Mouse (Mus musculus) MEL (cell line): ENCODE results near the gene Il11ra1. TPM values are rescaled to one million over a fixed set of nuclear protein-coding genes. Genes with fewer than 3 reads are reported as not detected.

Experiments used
- DNase-seq: peaks from one replicate; pipeline ENCODE4 v3.0.0; 2011; ENCODE audit warnings: low read depth, low spot score
- H3K27ac ChIP-seq: 2 replicates; pipeline ENCODE4 v1.5.1; 2012; ENCODE audit warnings: low read depth, mild to moderate bottlenecking, control low read depth, low read length, moderate library complexity; ENCODE audit not compliant: control insufficient read depth
- H3K27me3 ChIP-seq, 2 experiments: fragments of 150-350 bp in 1 of 2; sonication (generic) in 1 of 2; 2 replicates each; pipeline ENCODE4 v1.6.1; 2012; ENCODE audit warnings: low read length in 2 of 2, mild to moderate bottlenecking in 2 of 2, improper control_type of control experiment in 1 of 2, moderate library complexity in 1 of 2; ENCODE audit not compliant: insufficient read depth in 2 of 2, control insufficient read depth in 1 of 2
- H3K36me3 ChIP-seq, 2 experiments: 2 replicates each; pipeline ENCODE4 v1.6.1; 2012 to 2014; ENCODE audit warnings: low read length in 2 of 2, improper control_type of control experiment in 1 of 2, inconsistent platforms in 1 of 2, mild to moderate bottlenecking in 1 of 2; ENCODE audit not compliant: insufficient read depth in 2 of 2, control insufficient read depth in 1 of 2
- H3K4me1 ChIP-seq, 2 experiments: fragments of 150-350 bp in 1 of 2; sonication (generic) in 1 of 2; 2 replicates each; pipeline ENCODE4 v1.6.1; 2012; ENCODE audit warnings: low read length in 2 of 2, improper control_type of control experiment in 1 of 2, mild to moderate bottlenecking in 1 of 2; ENCODE audit not compliant: insufficient read depth in 2 of 2, control insufficient read depth in 1 of 2
- H3K4me3 ChIP-seq, 2 experiments: fragments of 150-350 bp in 1 of 2; sonication (generic) in 1 of 2; 2 replicates each; pipeline ENCODE4 v1.5.1; 2012; ENCODE audit warnings: low read depth in 2 of 2, low read length in 2 of 2, mild to moderate bottlenecking in 2 of 2, moderate library complexity in 2 of 2, control low read depth in 1 of 2, improper control_type of control experiment in 1 of 2; ENCODE audit not compliant: control insufficient read depth in 1 of 2, insufficient read depth in 1 of 2
- H3K79me2 ChIP-seq: 2 replicates; pipeline ENCODE4 v1.6.1; 2012; ENCODE audit warnings: mild to moderate bottlenecking, low read length, moderate library complexity; ENCODE audit not compliant: control insufficient read depth, poor library complexity, insufficient read depth
- H3K9ac ChIP-seq: 2 replicates; pipeline ENCODE4 v1.6.1; 2012; ENCODE audit warnings: low read depth, mild to moderate bottlenecking, control low read depth, low read length, moderate library complexity; ENCODE audit not compliant: control insufficient read depth, poor library complexity, severe bottlenecking
- H3K9me3 ChIP-seq: fragments of 150-350 bp; sonication (generic); replicated peaks from 2 replicates; pipeline ENCODE4 v1.6.1; 2012; ENCODE audit warnings: mild to moderate bottlenecking, low read length, improper control_type of control experiment, moderate library complexity; ENCODE audit not compliant: insufficient read depth
- BHLHE40 ChIP-seq: IDR thresholded peaks from 2 replicates; pipeline ENCODE4 v1.6.1; 2012; ENCODE audit warnings: low read depth, mild to moderate bottlenecking, inconsistent platforms, low read length, improper control_type of control experiment, borderline replicate concordance
- CHD1 ChIP-seq: IDR thresholded peaks from 2 replicates; pipeline ENCODE4 v1.6.1; 2012; ENCODE audit warnings: low read depth, mild to moderate bottlenecking, inconsistent platforms, low read length, improper control_type of control experiment
- CHD2 ChIP-seq: IDR thresholded peaks from 2 replicates; pipeline ENCODE4 v1.6.1; 2011; ENCODE audit warnings: low read length, improper control_type of control experiment
- CTCF ChIP-seq, 3 experiments: IDR thresholded peaks in 2 of 3; conservative IDR thresholded peaks in 1 of 3; 2 replicates each; pipeline ENCODE4 v1.5.1; 2011 to 2012; ENCODE audit warnings: low read length in 3 of 3, low read depth in 2 of 3, mild to moderate bottlenecking in 2 of 3, improper control_type of control experiment in 1 of 3, inconsistent platforms in 1 of 3, mixed read lengths in 1 of 3, moderate library complexity in 1 of 3; ENCODE audit not compliant: control insufficient read depth in 1 of 3, insufficient read depth in 1 of 3, poor library complexity in 1 of 3, severe bottlenecking in 1 of 3
- E2F4 ChIP-seq: IDR thresholded peaks from 2 replicates; pipeline ENCODE4 v1.6.1; 2011; ENCODE audit warnings: low read depth, low read length, improper control_type of control experiment, borderline replicate concordance
- ELF1 ChIP-seq: IDR thresholded peaks from 2 replicates; pipeline ENCODE4 v1.6.1; 2014; ENCODE audit warnings: low read depth, mild to moderate bottlenecking, inconsistent platforms, low read length, improper control_type of control experiment, moderate library complexity
- EP300 ChIP-seq, 2 experiments: IDR thresholded peaks; 2 replicates each; pipeline ENCODE4 v1.6.1; 2011; ENCODE audit warnings: improper control_type of control experiment in 2 of 2, low read length in 2 of 2, low read depth in 1 of 2, mild to moderate bottlenecking in 1 of 2
- ETS1 ChIP-seq: IDR thresholded peaks from 2 replicates; pipeline ENCODE4 v1.6.1; 2012; ENCODE audit warnings: low read depth, mild to moderate bottlenecking, inconsistent platforms, low read length, improper control_type of control experiment, moderate library complexity
- GABPA ChIP-seq: IDR thresholded peaks from 2 replicates; pipeline ENCODE4 v1.6.1; 2012; ENCODE audit warnings: low read depth, mild to moderate bottlenecking, inconsistent platforms, low read length, improper control_type of control experiment, moderate library complexity
- GATA1 ChIP-seq: IDR thresholded peaks from 2 replicates; pipeline ENCODE4 v1.6.1; 2011; ENCODE audit warnings: low read depth, low read length, improper control_type of control experiment
- HCFC1 ChIP-seq: IDR thresholded peaks from 2 replicates; pipeline ENCODE4 v1.6.1; 2012; ENCODE audit warnings: low read depth, mild to moderate bottlenecking, inconsistent platforms, low read length, improper control_type of control experiment, moderate library complexity
- JUND ChIP-seq: IDR thresholded peaks from 2 replicates; pipeline ENCODE4 v1.6.1; 2011; ENCODE audit warnings: low read depth, mild to moderate bottlenecking, improper control_type of control experiment, low read length
- KAT2A ChIP-seq: conservative IDR thresholded peaks from 2 replicates; pipeline ENCODE4 v1.6.1; 2012; ENCODE audit warnings: low read depth, low read length, improper control_type of control experiment, inconsistent platforms
- MAFK ChIP-seq: IDR thresholded peaks from 2 replicates; pipeline ENCODE4 v1.6.1; 2011; ENCODE audit warnings: low read depth, mild to moderate bottlenecking, low read length, improper control_type of control experiment, borderline replicate concordance
- MAX ChIP-seq: IDR thresholded peaks from 2 replicates; pipeline ENCODE4 v1.6.1; 2011; ENCODE audit warnings: low read length, improper control_type of control experiment
- MAZ ChIP-seq: IDR thresholded peaks from 2 replicates; pipeline ENCODE4 v1.6.1; 2012; ENCODE audit warnings: low read depth, mild to moderate bottlenecking, inconsistent platforms, low read length, improper control_type of control experiment
- MEF2A ChIP-seq: IDR thresholded peaks from 2 replicates; pipeline ENCODE4 v1.6.1; 2014; ENCODE audit warnings: low read depth, mild to moderate bottlenecking, inconsistent platforms, low read length, improper control_type of control experiment; ENCODE audit not compliant: poor library complexity, insufficient replicate concordance, severe bottlenecking; ENCODE audit errors: extremely low read depth
- MXI1 ChIP-seq: IDR thresholded peaks from 2 replicates; pipeline ENCODE4 v1.6.1; 2011; ENCODE audit warnings: mild to moderate bottlenecking, low read depth, low read length, improper control_type of control experiment
- MYB ChIP-seq: IDR thresholded peaks from 2 replicates; pipeline ENCODE4 v1.6.1; 2011; ENCODE audit warnings: mild to moderate bottlenecking, low read depth, low read length, improper control_type of control experiment
- MYC ChIP-seq: IDR thresholded peaks from 2 replicates; pipeline ENCODE4 v1.6.1; 2011; ENCODE audit warnings: low read depth, mild to moderate bottlenecking, low read length, improper control_type of control experiment, moderate library complexity
- NELFE ChIP-seq: IDR thresholded peaks from 2 replicates; pipeline ENCODE4 v1.6.1; 2011; ENCODE audit warnings: low read depth, low read length, improper control_type of control experiment
- NRF1 ChIP-seq: IDR thresholded peaks from 2 replicates; pipeline ENCODE4 v1.6.1; 2014; ENCODE audit warnings: low read depth, mild to moderate bottlenecking, inconsistent platforms, low read length, improper control_type of control experiment, moderate library complexity; ENCODE audit not compliant: poor library complexity, insufficient read depth, severe bottlenecking
- POLR2A ChIP-seq, 2 experiments: IDR thresholded peaks; 2 replicates each; pipeline ENCODE4 v1.6.1; 2011 to 2012; ENCODE audit warnings: low read length in 2 of 2, mild to moderate bottlenecking in 2 of 2, control low read depth in 1 of 2, improper control_type of control experiment in 1 of 2, low read depth in 1 of 2, moderate library complexity in 1 of 2; ENCODE audit not compliant: control insufficient read depth in 1 of 2, insufficient read depth in 1 of 2, poor library complexity in 1 of 2
- POLR2AphosphoS2 ChIP-seq: IDR thresholded peaks from 2 replicates; pipeline ENCODE4 v1.6.1; 2011; ENCODE audit warnings: low read length, improper control_type of control experiment
- POLR2AphosphoS5 ChIP-seq: IDR thresholded peaks from 2 replicates; pipeline ENCODE4 v1.6.1; 2012; ENCODE audit warnings: low read depth, borderline replicate concordance, mild to moderate bottlenecking, inconsistent platforms, low read length, moderate library complexity, mixed read lengths
- RCOR1 ChIP-seq: IDR thresholded peaks from 2 replicates; pipeline ENCODE4 v1.6.1; 2012; ENCODE audit warnings: low read depth, mild to moderate bottlenecking, inconsistent platforms, low read length, improper control_type of control experiment
- SIN3A ChIP-seq: IDR thresholded peaks from 2 replicates; pipeline ENCODE4 v1.6.1; 2012; ENCODE audit warnings: low read length, improper control_type of control experiment, inconsistent platforms
- SMC3 ChIP-seq: IDR thresholded peaks from 2 replicates; pipeline ENCODE4 v1.6.1; 2011; ENCODE audit warnings: low read depth, low read length, improper control_type of control experiment
- TAL1 ChIP-seq: IDR thresholded peaks from 2 replicates; pipeline ENCODE4 v1.6.1; 2012; ENCODE audit warnings: mild to moderate bottlenecking, inconsistent platforms, low read length, moderate library complexity, mixed read lengths
- TBP ChIP-seq: IDR thresholded peaks from 2 replicates; pipeline ENCODE4 v1.8.0; 2011; ENCODE audit warnings: low read depth, low read length, improper control_type of control experiment
- TCF12 ChIP-seq: IDR thresholded peaks from 2 replicates; pipeline ENCODE4 v1.6.1; 2014; ENCODE audit warnings: low read depth, mild to moderate bottlenecking, inconsistent platforms, low read length, improper control_type of control experiment, moderate library complexity
- USF1 ChIP-seq: IDR thresholded peaks from 2 replicates; pipeline ENCODE4 v1.6.1; 2014; ENCODE audit warnings: low read depth, mild to moderate bottlenecking, inconsistent platforms, low read length, improper control_type of control experiment, moderate library complexity
- ZC3H11A ChIP-seq: IDR thresholded peaks from 2 replicates; pipeline ENCODE4 v1.6.1; 2012; ENCODE audit warnings: low read depth, mild to moderate bottlenecking, inconsistent platforms, low read length, improper control_type of control experiment
- ZKSCAN1 ChIP-seq: IDR thresholded peaks from 2 replicates; pipeline ENCODE4 v1.6.1; 2012; ENCODE audit warnings: low read depth, mild to moderate bottlenecking, inconsistent platforms, low read length, improper control_type of control experiment, moderate library complexity
- ZMIZ1 ChIP-seq: IDR thresholded peaks from 2 replicates; pipeline ENCODE4 v1.6.1; 2012; ENCODE audit warnings: low read depth, mild to moderate bottlenecking, inconsistent platforms, low read length, improper control_type of control experiment, moderate library complexity
- polyA plus RNA-seq, 2 experiments: library from polyadenylated mRNA; stranded (reverse) in 1 of 2; unstranded in 1 of 2; fragments of >175 nt in 1 of 2; fragments of >200 nt in 1 of 2; gene quantifications; 2 replicates each; pipeline versions ENCODE4 v1.2.1 to v1.2.4; 2012; ENCODE audit warnings: low replicate concordance in 2 of 2, low read depth in 1 of 2; ENCODE audit not compliant: insufficient read length in 2 of 2, insufficient read depth in 1 of 2, missing spikeins in 1 of 2
- total RNA-seq: library from RNA; depleted of rRNA; stranded (reverse); fragments of 300-350 nt; gene quantifications from 2 replicates; pipeline ENCODE4 v1.2.3, GENCODE M21; 2012

Il11ra1 gene
- total and polyA plus RNA-seq, 3 experiments = 44.4 to 66.7 TPM; not detected in 1

DNA sequence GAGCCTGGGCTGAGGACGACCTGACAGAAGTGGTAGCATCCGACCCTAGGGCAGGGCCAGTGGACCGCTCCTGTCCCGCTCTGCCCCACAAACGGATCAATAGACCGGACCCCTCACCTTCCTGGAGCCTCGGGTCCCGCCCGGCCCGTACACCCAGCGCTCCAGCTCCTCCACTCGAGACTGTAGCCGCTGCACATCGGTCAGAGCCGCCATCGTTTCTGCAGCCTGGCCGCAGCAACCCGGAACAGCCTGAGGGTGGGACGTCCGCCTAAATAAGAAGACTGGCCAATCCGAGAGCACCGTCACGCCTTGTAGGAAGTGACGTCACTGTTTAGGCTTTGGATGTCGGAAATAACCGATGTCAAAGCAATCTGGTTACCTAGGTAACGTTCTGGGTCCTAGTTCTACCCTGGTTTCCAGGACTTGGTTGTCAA, 23.1 kb downstream of the Il11ra1 start, which contains the start of gene Dctn3:
Dctn3 (minus strand) TSS at position 253 of the 434 bp plus-strand sequence.
- peak within 1 kb of the TSS; percentile 66 to 76 for H3K4me3 ChIP-seq
- H3K27ac ChIP-seq = no peak within 1 kb of the TSS
- TF ChIP-seq MAFK (no peak), KAT2A (no peak; the same call in 1 of the 2 replicates), ELF1 (peak; percentile 99), CTCF (IDR thresholded peaks at IDR 0.05 in 2 of 3, conservative IDR thresholded peaks at IDR 0.05 in 1 of 3; ENCODE audit: control insufficient read depth in 1 of 3, insufficient read depth in 1 of 3, low read depth in 2 of 3, low read length in 3 of 3, poor library complexity in 1 of 3, severe bottlenecking in 1 of 3) (no peak), SIN3A (peak; percentile 96), NRF1 (no peak), TAL1 (no peak), JUND (no peak), GABPA (no peak), MAX (no peak), SMC3 (no peak), TCF12 (peak; percentile 31; the same call in 1 of the 2 replicates), EP300 (IDR thresholded peaks at IDR 0.05; ENCODE audit: low read depth in 1 of 2, low read length in 2 of 2) (no peak), NELFE (peak; percentile 90), BHLHE40 (no peak), TBP (peak; percentile 81), ZC3H11A (no peak), MEF2A (no peak), RCOR1 (no peak), ZMIZ1 (peak; percentile 86), MAZ (no peak), POLR2AphosphoS5 (no peak), MYC (no peak), CHD1 (no peak), POLR2A (IDR thresholded peaks at IDR 0.05; ENCODE audit: control insufficient read depth in 1 of 2, insufficient read depth in 1 of 2, low read depth in 1 of 2, low read length in 2 of 2, poor library complexity in 1 of 2) (peak; percentile 85 to 87), E2F4 (no peak), ETS1 (no peak), POLR2AphosphoS2 (peak; percentile 79; the same call in 1 of the 2 replicates), USF1 (no peak), MXI1 (peak; percentile 54), HCFC1 (peak; percentile 89), ZKSCAN1 (no peak), MYB (no peak), GATA1 (no peak), CHD2 (no peak)
- peaks cover 5 to 14% of the 10 kb centered on the region in 2 experiments; a peak in 3 of 4 replicates for H3K4me1 ChIP-seq
- H3K36me3 ChIP-seq = peaks cover 0 to 12% of the 10 kb centered on the region in 2 experiments; a peak in 1 of 4 replicates
- H3K27me3 ChIP-seq = no peaks in the 10 kb centered on the region
- no peaks in the 10 kb centered on the region for H3K9me3 ChIP-seq
- peaks cover 9% of the 10 kb centered on the region for H3K79me2 ChIP-seq
- peak within 1 kb of the TSS; percentile 85 for H3K9ac ChIP-seq
- DNase-seq = peak; percentile 97
